Mouse (Mus musculus) CH12.LX (cell line): Measurements from ENCODE around the gene Ascl5. TPM values are rescaled to one million over a fixed set of nuclear protein-coding genes. Genes with fewer than 3 reads are reported as not detected.

Source experiments
- DNase-seq: peaks from one replicate; pipeline ENCODE4 v3.0.0-alpha.2; 2013; ENCODE audit errors: extremely low read depth
- H3K27ac ChIP-seq: 2 replicates; pipeline ENCODE4 v1.5.1; 2012; ENCODE audit warnings: low read depth, mild to moderate bottlenecking, control low read depth, moderate library complexity; ENCODE audit not compliant: insufficient read depth
- H3K27me3 ChIP-seq: replicated peaks from 2 replicates; pipeline ENCODE3; 2012; ENCODE audit warnings: inconsistent platforms
- H3K36me3 ChIP-seq, 2 experiments: replicated peaks in 1 of 2; 2 replicates each; pipeline versions ENCODE3 to v1.6.1; 2012; ENCODE audit warnings: inconsistent platforms in 1 of 2, low read length in 1 of 2, mild to moderate bottlenecking in 1 of 2, mixed read lengths in 1 of 2, moderate library complexity in 1 of 2; ENCODE audit not compliant: control insufficient read depth in 1 of 2, insufficient read depth in 1 of 2
- H3K4me1 ChIP-seq, 2 experiments: 2 replicates each; pipeline ENCODE4 v1.6.1; 2012; ENCODE audit warnings: inconsistent platforms in 1 of 2, moderate library complexity in 1 of 2; ENCODE audit not compliant: insufficient read depth in 2 of 2, control insufficient read depth in 1 of 2
- H3K4me2 ChIP-seq: 2 replicates; pipeline ENCODE4 v1.6.1; 2012; ENCODE audit warnings: low read depth, mild to moderate bottlenecking, control low read depth; ENCODE audit not compliant: poor library complexity, insufficient read depth, severe bottlenecking
- H3K4me3 ChIP-seq, 3 experiments: fragments of 150-350 bp in 1 of 3; sonication (generic) in 1 of 3; replicated peaks in 1 of 3; 2 replicates each; pipeline versions ENCODE3 to v1.5.1; 2011 to 2012; ENCODE audit warnings: low read depth in 2 of 3, low read length in 2 of 3, mild to moderate bottlenecking in 2 of 3, moderate library complexity in 2 of 3, control low read depth in 1 of 3, improper control_type of control experiment in 1 of 3, inconsistent platforms in 1 of 3, mixed read lengths in 1 of 3; ENCODE audit not compliant: poor library complexity in 1 of 3
- H3K79me2 ChIP-seq: replicated peaks from 2 replicates; pipeline ENCODE4 v1.6.1; 2012; ENCODE audit warnings: mild to moderate bottlenecking, moderate library complexity; ENCODE audit not compliant: control insufficient read depth, poor library complexity, insufficient read depth, severe bottlenecking; ENCODE audit errors: extremely low read depth
- H3K9ac ChIP-seq: 2 replicates; pipeline ENCODE4 v1.6.1; 2012; ENCODE audit warnings: low read depth, mild to moderate bottlenecking, control low read depth, moderate library complexity; ENCODE audit not compliant: insufficient read depth
- H3K9me3 ChIP-seq: replicated peaks from 2 replicates; pipeline ENCODE3; 2012; ENCODE audit warnings: low read length, inconsistent platforms, mixed read lengths
- CHD1 ChIP-seq: IDR thresholded peaks from 2 replicates; pipeline ENCODE4 v1.6.1; 2012; ENCODE audit warnings: low read depth, low read length, improper control_type of control experiment, inconsistent platforms
- CTCF ChIP-seq, 2 experiments: IDR thresholded peaks in 1 of 2; conservative IDR thresholded peaks in 1 of 2; 2 replicates each; pipeline ENCODE4 v1.5.1; 2011 to 2012; ENCODE audit warnings: low read depth in 2 of 2, low read length in 2 of 2, improper control_type of control experiment in 1 of 2, inconsistent platforms in 1 of 2, mild to moderate bottlenecking in 1 of 2, moderate library complexity in 1 of 2
- ELF1 ChIP-seq: IDR thresholded peaks from 2 replicates; pipeline ENCODE4 v1.6.1; 2014; ENCODE audit warnings: low read depth, mild to moderate bottlenecking, inconsistent platforms, low read length, improper control_type of control experiment
- EP300 ChIP-seq: IDR thresholded peaks from 2 replicates; pipeline ENCODE4 v1.6.1; 2011; ENCODE audit warnings: low read length, improper control_type of control experiment
- IRF4 ChIP-seq: IDR thresholded peaks from 2 replicates; pipeline ENCODE4 v1.6.1; 2014; ENCODE audit warnings: low read depth, mild to moderate bottlenecking, inconsistent platforms, low read length, improper control_type of control experiment
- JUN ChIP-seq: IDR thresholded peaks from 2 replicates; pipeline ENCODE4 v1.6.1; 2011; ENCODE audit warnings: low read depth, mild to moderate bottlenecking, low read length, improper control_type of control experiment, moderate library complexity; ENCODE audit not compliant: insufficient read depth
- MAFK ChIP-seq: IDR thresholded peaks from 2 replicates; pipeline ENCODE4 v1.6.1; 2011; ENCODE audit warnings: low read length, improper control_type of control experiment; ENCODE audit not compliant: insufficient replicate concordance
- MAZ ChIP-seq: IDR thresholded peaks from 2 replicates; pipeline ENCODE4 v1.6.1; 2012; ENCODE audit warnings: low read depth, mild to moderate bottlenecking, inconsistent platforms, low read length, improper control_type of control experiment, moderate library complexity
- MEF2A ChIP-seq: IDR thresholded peaks from 2 replicates; pipeline ENCODE4 v1.6.1; 2014; ENCODE audit warnings: low read depth, mild to moderate bottlenecking, inconsistent platforms, low read length, improper control_type of control experiment, borderline replicate concordance
- MXI1 ChIP-seq: IDR thresholded peaks from 2 replicates; pipeline ENCODE4 v1.6.1; 2011; ENCODE audit warnings: mild to moderate bottlenecking, low read depth, low read length, improper control_type of control experiment
- NELFE ChIP-seq: IDR thresholded peaks from 2 replicates; pipeline ENCODE4 v1.6.1; 2011; ENCODE audit warnings: low read depth, low read length, improper control_type of control experiment
- POLR2AphosphoS2 ChIP-seq: IDR thresholded peaks from 2 replicates; pipeline ENCODE4 v1.6.1; 2011; ENCODE audit warnings: low read depth, low read length, improper control_type of control experiment
- RAD21 ChIP-seq: IDR thresholded peaks from 2 replicates; pipeline ENCODE4 v1.6.1; 2011; ENCODE audit warnings: low read depth, mild to moderate bottlenecking, low read length, improper control_type of control experiment, moderate library complexity
- SMC3 ChIP-seq: IDR thresholded peaks from 2 replicates; pipeline ENCODE4 v1.6.1; 2011; ENCODE audit warnings: low read depth, low read length, improper control_type of control experiment
- UBTF ChIP-seq: IDR thresholded peaks from 2 replicates; pipeline ENCODE4 v1.6.1; 2012; ENCODE audit warnings: low read depth, mild to moderate bottlenecking, inconsistent platforms, low read length, improper control_type of control experiment, moderate library complexity
- USF1 ChIP-seq: IDR thresholded peaks from 2 replicates; pipeline ENCODE4 v1.6.1; 2014; ENCODE audit warnings: low read depth, mild to moderate bottlenecking, inconsistent platforms, low read length, improper control_type of control experiment
- USF2 ChIP-seq: conservative IDR thresholded peaks from 2 replicates; pipeline ENCODE4 v1.6.1; 2011; ENCODE audit warnings: low read depth, low read length, improper control_type of control experiment
- ZC3H11A ChIP-seq: IDR thresholded peaks from 2 replicates; pipeline ENCODE4 v1.6.1; 2012; ENCODE audit warnings: low read depth, mild to moderate bottlenecking, inconsistent platforms, low read length, improper control_type of control experiment
- ZKSCAN1 ChIP-seq: IDR thresholded peaks from 2 replicates; pipeline ENCODE4 v1.6.1; 2012; ENCODE audit warnings: low read depth, inconsistent platforms, low read length, improper control_type of control experiment, borderline replicate concordance
- ZMIZ1 ChIP-seq: IDR thresholded peaks from 2 replicates; pipeline ENCODE4 v1.6.1; 2012; ENCODE audit warnings: low read depth, mild to moderate bottlenecking, inconsistent platforms, low read length, improper control_type of control experiment
- ZNF384 ChIP-seq: IDR thresholded peaks from 2 replicates; pipeline ENCODE4 v1.6.1; 2012; ENCODE audit warnings: low read depth, low read length, improper control_type of control experiment, inconsistent platforms
- dilution Hi-C: fragments of 300-500 bp; cut with MboI; formaldehyde crosslinking; loops from 2 replicates; pipeline ENCODE4 v1.14.3; 2020; ENCODE audit warnings: low sequenced_read_pairs; ENCODE audit not compliant: extremely low pct_unique_long_range_greater_than_20kb, extremely low pct_ligation_motif_present
- in situ Hi-C: fragments of 300-500 bp; cut with MboI; formaldehyde crosslinking; loops from 3 replicates; pipeline ENCODE4 v1.14.3; 2019; ENCODE audit warnings: low sequenced_read_pairs, low pct_ligation_motif_present, low pct_unique_long_range_greater_than_20kb, mixed read lengths
- polyA plus RNA-seq: library from polyadenylated mRNA; unstranded; fragments of >175 nt; gene quantifications from 2 replicates; pipeline ENCODE4 v1.2.1, GENCODE M21; 2012; ENCODE audit warnings: low read depth; ENCODE audit not compliant: insufficient read length
- total RNA-seq, 2 experiments: library from RNA; depleted of rRNA; stranded (reverse); fragments of 300-350 nt in 1 of 2; fragments of >200 nt in 1 of 2; gene quantifications; 2 replicates each; pipeline ENCODE4 v1.2.3; 2012 to 2014

Gene Ascl5
- total and polyA plus RNA-seq, 3 experiments, result not detected

GRCm38 (mm10) chr1:136076086-136076485, 25.5 kb downstream of the Ascl5 start:
- no peaks in the 10 kb centered on the region for H3K79me2 ChIP-seq
- peaks cover 2 to 15% of the 10 kb centered on the region in 2 experiments; a peak in 2 of 4 replicates for H3K4me1 ChIP-seq
- no peak overlapping the region for H3K4me3 ChIP-seq
- peak; percentile 43 for DNase-seq
- H3K9me3 ChIP-seq, result no peaks in the 10 kb centered on the region
- no peak overlapping the region for H3K9ac ChIP-seq
- in situ Hi-C loops, result no loop called here
- H3K27me3 ChIP-seq, result peaks cover 49% of the 10 kb centered on the region
- dilution Hi-C loops, result no loop called here
- H3K4me2 ChIP-seq, result peak overlapping the region; percentile 16; the same call in 1 of the 2 replicates
- no peak for TF ChIP-seq USF1
- TF ChIP-seq CTCF (conservative IDR thresholded peaks at IDR 0.05 in 1 of 2, IDR thresholded peaks at IDR 0.05 in 1 of 2; ENCODE audit: low read depth in 2 of 2, low read length in 2 of 2), result peak; percentile 50 to 86
- TF ChIP-seq EP300, result no peak
- TF ChIP-seq JUN, result no peak
- no peak for TF ChIP-seq POLR2AphosphoS2
- no peak for TF ChIP-seq ZKSCAN1
- no peak for TF ChIP-seq UBTF
- TF ChIP-seq ELF1, result no peak
- no peak for TF ChIP-seq IRF4
- TF ChIP-seq RAD21, result peak; percentile 77
- TF ChIP-seq MXI1, result no peak
- TF ChIP-seq MAZ, result no peak
- TF ChIP-seq ZC3H11A, result peak; percentile 28; the same call in 1 of the 2 replicates
- no peak for TF ChIP-seq NELFE
- TF ChIP-seq CHD1, result no peak
- TF ChIP-seq ZNF384, result no peak
- TF ChIP-seq MEF2A, result no peak
- TF ChIP-seq SMC3, result peak; percentile 75
- no peaks in the 10 kb centered on the region for H3K36me3 ChIP-seq
- no peak overlapping the region for H3K27ac ChIP-seq

GRCm38 (mm10) chr1:136077656-136078055, 27.1 kb downstream of the Ascl5 start:
- H3K9me3 ChIP-seq, result peaks cover 2% of the 10 kb centered on the region
- H3K9ac ChIP-seq, result no peak overlapping the region
- dilution Hi-C loops (no loop called here), in situ Hi-C loops (no loop called here)
- H3K27me3 ChIP-seq, result peaks cover 47% of the 10 kb centered on the region
- no peaks in the 10 kb centered on the region for H3K36me3 ChIP-seq
- DNase-seq, result no peak
- H3K4me3 ChIP-seq, result no peak overlapping the region
- no peaks in the 10 kb centered on the region for H3K79me2 ChIP-seq
- no peak overlapping the region for H3K27ac ChIP-seq
- TF ChIP-seq USF2, result no peak
- no peak for TF ChIP-seq ELF1
- no peak for TF ChIP-seq CTCF (conservative IDR thresholded peaks at IDR 0.05 in 1 of 2, IDR thresholded peaks at IDR 0.05 in 1 of 2; ENCODE audit: low read depth in 2 of 2, low read length in 2 of 2)
- no peak for TF ChIP-seq MAFK
- TF ChIP-seq RAD21, result no peak
- no peak for TF ChIP-seq MAZ
- TF ChIP-seq ZKSCAN1, result no peak
- no peak for TF ChIP-seq ZMIZ1
- H3K4me1 ChIP-seq, result peaks cover 0 to 6% of the 10 kb centered on the region in 2 experiments; a peak in 1 of 4 replicates
- no peak overlapping the region for H3K4me2 ChIP-seq
